In the genomic region with DNA sequence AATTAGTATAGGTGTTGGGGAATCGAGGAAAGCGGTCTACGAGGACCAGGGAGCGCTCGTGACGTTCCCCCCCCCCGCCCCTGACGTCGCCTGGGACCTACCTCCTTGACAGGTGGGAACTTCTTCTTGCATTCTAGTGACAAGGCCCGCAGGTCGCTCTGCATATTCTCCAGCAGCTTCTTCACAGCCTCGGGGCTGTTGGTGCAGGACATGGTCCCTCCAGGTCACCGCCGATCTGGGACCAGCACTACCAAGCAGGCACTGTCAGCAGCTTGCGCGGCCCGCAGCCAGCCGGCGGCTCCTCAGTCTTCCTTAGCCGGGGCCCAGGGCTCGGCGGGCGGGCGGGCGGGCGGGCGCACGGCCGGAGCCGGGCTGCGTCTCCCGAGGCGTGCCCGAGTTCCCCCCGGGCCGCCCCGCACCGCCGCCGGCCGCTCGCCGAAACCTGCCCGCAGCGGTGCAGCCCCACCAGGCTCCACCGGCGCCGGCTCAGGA, we compare ENCODE assay signal across 8 mouse cellular contexts. TPM values are rescaled to one million over a fixed set of nuclear protein-coding genes. Genes with fewer than 3 reads are reported as not detected.
DNase-seq lines count a peak whose midpoint lies in the region; ATAC-seq and TF ChIP-seq lines count a peak whose summit lies in the region.

No protein-coding gene starts in this region.

- peaks cover 9% of the 10 kb centered on the region for H3K4me1 ChIP-seq in forebrain, postnatal 0 days (ENCODE audit: insufficient read depth)
- peaks cover 12% of the 10 kb centered on the region for H3K4me1 ChIP-seq in limb, embryonic 12.5 days (replicated peaks)
- H3K4me1 ChIP-seq in neural tube, embryonic 12.5 days = peaks cover 9% of the 10 kb centered on the region

- WGBS in forebrain, postnatal 0 days = under 1% methylated on average over 42 of the region's 48 CpGs
- under 1% methylated on average over 35 of the region's 48 CpGs for WGBS in limb, embryonic 12.5 days
- WGBS in neural tube, embryonic 12.5 days = under 1% methylated on average over 47 of the region's 48 CpGs

- H3K27me3 ChIP-seq in forebrain, postnatal 0 days (ENCODE audit: insufficient read depth, low read length) = no peaks in the 10 kb centered on the region
- H3K27me3 ChIP-seq in limb, embryonic 12.5 days = peaks cover 3% of the 10 kb centered on the region; the same call in 1 of the 2 replicates
- no peaks in the 10 kb centered on the region for H3K27me3 ChIP-seq in neural tube, embryonic 12.5 days (replicated peaks)

- TF ChIP-seq CTCF in forebrain, postnatal 0 days (IDR thresholded peaks at IDR 0.05; ENCODE audit: low read depth) = no peak

- ATAC-seq in cerebellum, adult (ENCODE audit: insufficient number of reproducible peaks, low FRiP score, low TSS enrichment) = peak; percentile 42
- ATAC-seq in forebrain, postnatal 0 days = peak; percentile 63
- ATAC-seq in limb, embryonic 12.5 days (ENCODE audit: insufficient number of reproducible peaks, insufficient read depth, low FRiP score, low TSS enrichment, low read depth) = peak; percentile 49
- peak; percentile 68 for ATAC-seq in neural tube, embryonic 12.5 days (ENCODE audit: low FRiP score, low read depth)

- no peaks in the 10 kb centered on the region for H3K36me3 ChIP-seq in forebrain, postnatal 0 days (ENCODE audit: insufficient read depth)
- H3K36me3 ChIP-seq in limb, embryonic 12.5 days = peaks cover 18% of the 10 kb centered on the region
- H3K36me3 ChIP-seq in neural tube, embryonic 12.5 days = peaks cover 10% of the 10 kb centered on the region

- H3K4me3 ChIP-seq in forebrain, postnatal 0 days (ENCODE audit: low read depth, low read length) = peak overlapping the region; percentile 93
- peak overlapping the region; percentile 100 for H3K4me3 ChIP-seq in limb, embryonic 12.5 days (replicated peaks)
- peak overlapping the region; percentile 98 for H3K4me3 ChIP-seq in neural tube, embryonic 12.5 days

- no peak for DNase-seq in cerebellum, adult 8-10 months
- DNase-seq in thymus, adult 18-20 months = peak; percentile 7 to 25
- no peak for DNase-seq in thymus, postnatal 4 days
- peak; percentile 37 for DNase-seq in forebrain, postnatal 0 days
- DNase-seq in left cerebral cortex, adult 8-10 months (ENCODE audit: low spot score in 2 of 2) = no peak

- H3K9ac ChIP-seq in forebrain, postnatal 0 days = peak overlapping the region; percentile 81
- H3K9ac ChIP-seq in limb, embryonic 12.5 days (replicated peaks) = peak overlapping the region; percentile 94
- H3K9ac ChIP-seq in neural tube, embryonic 12.5 days = peak overlapping the region; percentile 97

- no peaks in the 10 kb centered on the region for H3K9me3 ChIP-seq in forebrain, postnatal 0 days (ENCODE audit: low read length)
- H3K9me3 ChIP-seq in limb, embryonic 12.5 days = no peaks in the 10 kb centered on the region
- H3K9me3 ChIP-seq in neural tube, embryonic 12.5 days = no peaks in the 10 kb centered on the region

- peak overlapping the region; percentile 81 for H3K27ac ChIP-seq in forebrain, postnatal 0 days (ENCODE audit: low read depth, low read length)
- peak overlapping the region; percentile 80 for H3K27ac ChIP-seq in limb, embryonic 12.5 days
- H3K27ac ChIP-seq in neural tube, embryonic 12.5 days = peak overlapping the region; percentile 42; the same call in 1 of the 2 replicates

- peak overlapping the region; percentile 74 for H3K4me2 ChIP-seq in forebrain, postnatal 0 days (ENCODE audit: low read depth)
- H3K4me2 ChIP-seq in limb, embryonic 12.5 days = peak overlapping the region; percentile 76
- H3K4me2 ChIP-seq in neural tube, embryonic 12.5 days (replicated peaks) = peak overlapping the region; percentile 86

RNA-seq across cellular contexts. Expression of gene Mon2, which starts 0.5 kb away (rescaled TPM):
- total RNA-seq in forebrain, postnatal 0 days (2014; rRNA removed) = 41.3 and 58.7 TPM in 2 replicates
- 12.4 and 15.1 TPM in 2 replicates for polyA plus RNA-seq in forebrain, postnatal 0 days (2015; fragmentation: Nextera tagmentation; extraction: Ambion mirVana)
- 42.5 and 42.6 TPM in 2 replicates for polyA plus RNA-seq in limb, embryonic 12.5 days (2016; fragmentation: Nextera tagmentation; extraction: Ambion mirVana)
- 38.9 and 40.4 TPM in 2 replicates for polyA plus RNA-seq in neural tube, embryonic 12.5 days (2016; fragmentation: Nextera tagmentation; extraction: Ambion mirVana)
- 10 to 100 TPM; 78.4 to 88.5 (median 82.6) TPM for total RNA-seq in left cerebral cortex, adult 8-10 months (2022)

Comparison
In these comparisons a context has a peak if more than half of its experiments do, and no peak if none do; other contexts are left out.
1. DNase-seq: peak in thymus, adult 18-20 months (2 of 2) and forebrain, postnatal 0 days (single experiment); none in cerebellum, adult 8-10 months (single experiment), thymus, postnatal 4 days (single experiment) and left cerebral cortex, adult 8-10 months (0 of 2).
2. Peak in every context shown above with its lines, with median percentiles within 50 percentile points of each other: ATAC-seq, H3K27ac ChIP-seq, H3K4me2 ChIP-seq, H3K4me3 ChIP-seq and H3K9ac ChIP-seq.